Mouse (Mus musculus): ENCODE data around the gene Ifitm2. TPM values are rescaled to one million over a fixed set of nuclear protein-coding genes. Genes with fewer than 3 reads are reported as not detected.
A peak's percentile ranks its signal among the peaks of the same experiment; 100 is the strongest.

The Ifitm2 gene
- polyA plus RNA-seq, 1 experiment from 2014 or later, result 147 TPM

GRCm38 (mm10) chr7:140939669-140940171 lies 16.1 kb downstream of the Ifitm2 start:
- Histone ChIP-seq H3K4me3 (no peak overlapping the region), H3K36me3 (ENCODE audit: poor library complexity, severe bottlenecking) (no peaks in the 10 kb centered on the region), H3K9ac (no peak overlapping the region), H3K27me3 (peaks cover 10% of the 10 kb centered on the region; the same call in 1 of the 2 replicates), H3K4me2 (no peak overlapping the region), H3K4me1 (peaks cover 25% of the 10 kb centered on the region), H3K27ac (no peak overlapping the region), H3K9me3 (replicated peaks) (no peaks in the 10 kb centered on the region)
- ATAC-seq, result no peak
- 16% methylated on average over 7 of the region's 8 CpGs for WGBS

GRCm38 (mm10) chr7:140938896-140939295 lies 16.9 kb downstream of the Ifitm2 start:
- Histone ChIP-seq H3K4me3 (no peak overlapping the region), H3K4me1 (peaks cover 25% of the 10 kb centered on the region), H3K36me3 (ENCODE audit: poor library complexity, severe bottlenecking) (no peaks in the 10 kb centered on the region), H3K27ac (no peak overlapping the region), H3K4me2 (no peak overlapping the region), H3K27me3 (peaks cover 10% of the 10 kb centered on the region; the same call in 1 of the 2 replicates), H3K9me3 (replicated peaks) (no peaks in the 10 kb centered on the region), H3K9ac (no peak overlapping the region)
- 21% methylated on average over 2 of the region's 2 CpGs for WGBS
- ATAC-seq, result no peak

GRCm38 (mm10) chr7:140938436-140938835 lies 17.4 kb downstream of the Ifitm2 start:
- Histone ChIP-seq H3K9me3 (replicated peaks) (no peaks in the 10 kb centered on the region), H3K4me1 (peaks cover 25% of the 10 kb centered on the region), H3K27me3 (peaks cover 10% of the 10 kb centered on the region; the same call in 1 of the 2 replicates), H3K4me3 (no peak overlapping the region), H3K36me3 (ENCODE audit: poor library complexity, severe bottlenecking) (no peaks in the 10 kb centered on the region), H3K27ac (no peak overlapping the region), H3K4me2 (no peak overlapping the region), H3K9ac (no peak overlapping the region)
- no peak for ATAC-seq
- 46% methylated on average over 3 of the region's 3 CpGs for WGBS

DNA sequence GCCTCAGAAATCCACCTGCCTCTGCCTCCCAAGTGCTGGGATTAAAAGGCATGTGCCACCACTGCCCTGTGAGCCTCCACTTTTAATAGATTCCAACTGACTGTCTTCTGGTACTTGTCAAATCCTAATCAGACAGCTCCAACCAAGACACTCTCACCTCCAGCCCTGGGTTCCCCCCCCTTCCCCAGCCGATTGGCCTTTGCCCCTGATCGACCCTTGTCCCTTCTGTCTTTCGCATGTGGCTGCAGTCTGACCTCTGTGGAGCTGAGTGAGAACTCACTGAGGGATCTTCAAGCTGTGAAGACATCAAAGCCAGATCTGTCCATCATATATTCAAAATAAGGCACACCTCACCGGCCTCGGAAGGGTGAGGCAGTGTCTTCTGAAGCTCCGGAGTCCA lies 28.6 kb downstream of the Ifitm2 start:
- Histone ChIP-seq H3K27ac (no peak overlapping the region), H3K4me1 (peaks cover 15% of the 10 kb centered on the region), H3K36me3 (ENCODE audit: poor library complexity, severe bottlenecking) (no peaks in the 10 kb centered on the region), H3K4me2 (no peak overlapping the region), H3K9me3 (replicated peaks) (no peaks in the 10 kb centered on the region), H3K27me3 (peaks cover 33% of the 10 kb centered on the region), H3K4me3 (no peak overlapping the region), H3K9ac (no peak overlapping the region)
- WGBS, result 91% methylated on average over 6 of the region's 6 CpGs
- no peak for ATAC-seq

- H3K27ac ChIP-seq, result no peak overlapping the region
- H3K9ac ChIP-seq, result peak overlapping the region; percentile 57
- no peak for ATAC-seq
- H3K36me3 ChIP-seq (ENCODE audit: poor library complexity, severe bottlenecking), result no peaks in the 10 kb centered on the region
- 23% methylated on average over 30 of the region's 30 CpGs for WGBS
- H3K4me1 ChIP-seq, result peaks cover 18% of the 10 kb centered on the region
- H3K27me3 ChIP-seq, result peaks cover 70% of the 10 kb centered on the region
- H3K4me3 ChIP-seq, result peak overlapping the region; percentile 45
- H3K9me3 ChIP-seq (replicated peaks), result no peaks in the 10 kb centered on the region
- H3K4me2 ChIP-seq, result peak overlapping the region; percentile 90
Measured at GRCm38 (mm10) chr7:140923070-140923775, 32.6 kb downstream of the Ifitm2 start.

- peak overlapping the region; percentile 57 for H3K9ac ChIP-seq
- peaks cover 18% of the 10 kb centered on the region for H3K4me1 ChIP-seq
- under 1% methylated on average over 49 of the region's 49 CpGs for WGBS
Measured at GRCm38 (mm10) chr7:140922398-140923069, 33.3 kb downstream of the Ifitm2 start.

DNA sequence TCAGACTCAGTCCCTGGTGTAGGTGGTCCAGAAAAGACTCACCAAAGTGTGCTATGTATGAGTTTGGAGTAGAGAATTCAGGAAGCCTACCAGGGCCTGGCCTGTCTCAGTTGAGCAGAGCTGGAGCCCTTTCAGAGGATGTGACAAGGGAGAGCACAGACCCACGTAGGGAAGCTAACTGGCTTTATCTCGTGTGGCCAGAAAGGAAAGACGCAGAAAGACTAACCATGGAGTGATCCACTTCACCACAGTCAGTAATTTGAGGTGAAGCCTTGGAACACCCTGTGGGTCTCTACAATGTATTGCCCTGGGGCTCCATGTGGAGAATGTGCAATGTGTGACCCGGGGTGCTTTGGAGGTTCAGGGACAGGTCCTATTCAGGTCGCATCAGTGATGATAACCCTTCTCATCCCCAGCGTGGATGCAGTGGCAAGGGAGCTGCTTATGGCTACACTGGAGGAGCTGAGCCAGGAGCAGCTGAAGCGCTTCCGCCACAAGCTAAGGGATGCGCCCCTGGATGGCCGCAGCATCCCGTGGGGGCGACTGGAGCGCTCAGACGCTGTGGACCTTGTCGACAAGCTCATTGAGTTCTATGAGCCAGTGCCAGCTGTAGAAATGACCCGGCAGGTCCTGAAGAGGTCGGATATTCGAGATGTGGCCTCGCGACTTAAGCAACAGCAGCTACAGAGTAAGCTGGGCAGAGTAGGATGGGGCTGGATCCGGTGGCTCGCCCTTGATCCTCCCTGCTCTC lies 34.4 kb downstream of the Ifitm2 start:
- ATAC-seq, result no peak
- 0 out of 2 replicates have a peak overlapping the region, but pooled peaks have one; percentile 45 for H3K4me3 ChIP-seq
- peaks cover 74% of the 10 kb centered on the region for H3K27me3 ChIP-seq

More at GRCm38 (mm10) chr7:140922398-140923069, 33.3 kb downstream of the Ifitm2 start:
- Histone ChIP-seq H3K27me3 (peaks cover 74% of the 10 kb centered on the region), H3K36me3 (ENCODE audit: poor library complexity, severe bottlenecking) (no peaks in the 10 kb centered on the region), H3K27ac (no peak overlapping the region), H3K9me3 (replicated peaks) (no peaks in the 10 kb centered on the region), H3K4me2 (peak overlapping the region; percentile 90), H3K4me3 (peak overlapping the region; percentile 45)
- ATAC-seq, result peak; percentile 69; the same call in 1 of the 2 replicates

GRCm38 (mm10) chr7:140920418-140921029 lies 35.3 kb downstream of the Ifitm2 start, which contains the start of gene Nlrp6:
TSS of gene Nlrp6 (plus strand) at chr7:140920902.
- Histone ChIP-seq H3K4me1 (peaks cover 18% of the 10 kb centered on the region), H3K9me3 (replicated peaks) (no peaks in the 10 kb centered on the region), H3K4me3 (no peak within 1 kb of the TSS), H3K27me3 (peaks cover 74% of the 10 kb centered on the region), H3K9ac (no peak within 1 kb of the TSS), H3K27ac (no peak within 1 kb of the TSS), H3K36me3 (ENCODE audit: poor library complexity, severe bottlenecking) (no peaks in the 10 kb centered on the region), H3K4me2 (no peak within 1 kb of the TSS)
- no peak for ATAC-seq
- 73% methylated on average over 8 of the region's 8 CpGs for WGBS

More for the DNA sequence above, 34.4 kb downstream of the Ifitm2 start:
- Histone ChIP-seq H3K4me1 (peaks cover 18% of the 10 kb centered on the region), H3K36me3 (ENCODE audit: poor library complexity, severe bottlenecking) (no peaks in the 10 kb centered on the region), H3K9ac (no peak overlapping the region), H3K4me2 (no peak overlapping the region), H3K9me3 (replicated peaks) (no peaks in the 10 kb centered on the region), H3K27ac (no peak overlapping the region)
- 32% methylated on average over 22 of the region's 22 CpGs for WGBS

DNA sequence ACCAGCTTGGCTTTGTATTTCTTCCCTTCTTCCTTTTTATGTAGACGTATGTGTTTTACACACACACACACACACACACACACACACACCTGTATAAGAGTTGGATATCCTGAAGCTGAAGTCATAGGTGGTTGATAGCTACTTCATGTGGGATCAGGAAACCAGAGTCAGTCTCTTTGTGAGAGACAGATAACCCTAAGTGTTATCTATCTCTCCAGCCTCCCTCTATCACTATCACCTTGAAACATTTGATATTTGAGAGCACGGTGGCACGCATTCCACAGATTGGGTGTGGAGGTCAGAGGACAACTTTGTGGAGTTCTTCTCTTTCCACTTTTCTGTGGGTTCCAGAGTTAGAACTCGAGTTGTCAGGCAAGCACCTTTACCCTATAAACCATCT lies 35.9 kb downstream of the Ifitm2 start:
- Histone ChIP-seq H3K4me2 (no peak overlapping the region), H3K4me3 (no peak overlapping the region), H3K27ac (no peak overlapping the region), H3K9ac (no peak overlapping the region), H3K9me3 (replicated peaks) (no peaks in the 10 kb centered on the region), H3K36me3 (ENCODE audit: poor library complexity, severe bottlenecking) (no peaks in the 10 kb centered on the region), H3K27me3 (peaks cover 68% of the 10 kb centered on the region), H3K4me1 (peaks cover 18% of the 10 kb centered on the region)
- WGBS, result 83% methylated on average over 4 of the region's 4 CpGs
- ATAC-seq, result no peak

DNA sequence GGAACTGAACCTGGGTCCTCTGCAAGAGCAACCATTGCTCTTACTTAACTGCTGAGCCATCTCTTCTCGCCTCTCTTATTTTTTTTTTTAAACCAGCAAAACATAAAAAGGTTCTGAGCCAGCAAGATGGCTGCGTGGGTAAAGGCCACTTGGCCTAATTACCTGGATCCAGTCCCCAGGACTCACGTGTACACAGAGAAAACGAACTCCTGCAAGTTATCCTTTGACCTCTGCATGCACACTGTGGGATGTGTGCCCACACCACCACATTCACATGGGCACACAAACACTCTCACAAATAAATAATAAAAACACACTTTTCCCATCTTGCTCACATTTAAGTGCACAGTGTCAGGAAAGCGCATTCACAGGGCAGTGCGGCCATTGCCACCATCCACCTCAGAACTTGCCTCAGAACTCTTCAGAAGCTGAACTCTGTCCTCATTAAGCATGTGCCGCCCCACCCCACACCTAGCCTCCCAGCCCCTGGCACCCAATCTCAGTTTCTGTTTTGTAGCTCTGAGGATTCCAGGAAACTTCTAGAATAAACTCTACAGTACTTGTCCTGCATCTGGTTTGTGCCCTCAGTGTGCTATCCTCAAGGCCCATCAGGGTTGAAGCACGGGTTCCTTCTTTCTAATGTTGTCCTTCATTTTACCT lies 41.6 kb downstream of the Ifitm2 start:
- no peak for ATAC-seq
- Histone ChIP-seq H3K9me3 (replicated peaks) (no peaks in the 10 kb centered on the region), H3K27me3 (peaks cover 10% of the 10 kb centered on the region), H3K4me3 (no peak overlapping the region), H3K4me1 (no peaks in the 10 kb centered on the region), H3K9ac (no peak overlapping the region), H3K36me3 (ENCODE audit: poor library complexity, severe bottlenecking) (no peaks in the 10 kb centered on the region), H3K4me2 (no peak overlapping the region), H3K27ac (no peak overlapping the region)
- 85% methylated on average over 8 of the region's 8 CpGs for WGBS

DNA sequence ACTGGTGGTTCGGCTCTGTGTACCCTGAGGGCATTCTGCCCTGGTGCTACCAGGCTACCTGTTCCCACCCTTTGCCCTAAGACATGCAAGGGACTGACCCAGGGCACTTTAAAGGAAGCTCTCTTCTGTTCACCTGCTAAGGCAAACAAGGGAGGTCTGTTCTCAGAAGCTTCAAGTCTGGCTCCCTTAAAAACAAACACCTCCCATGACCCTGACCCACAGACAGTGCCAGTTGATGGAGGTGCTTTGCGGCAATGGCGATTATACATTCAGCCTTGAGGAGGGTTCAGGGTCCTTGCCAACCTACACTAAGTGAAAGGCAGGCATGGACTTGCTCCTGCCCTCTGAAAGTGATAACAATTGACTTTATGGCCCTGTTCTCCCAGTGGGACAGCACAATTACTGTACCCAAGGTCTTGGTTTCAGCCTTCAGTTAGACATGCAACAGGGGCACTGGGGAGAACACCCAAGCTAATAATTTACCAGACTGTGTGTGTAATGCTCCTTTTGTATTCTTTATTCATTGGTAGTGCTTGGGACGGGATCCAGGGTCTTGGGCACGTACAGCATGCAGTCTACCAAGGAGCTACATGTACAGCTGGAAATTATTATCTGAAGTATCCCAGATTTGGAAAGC lies 42.8 kb downstream of the Ifitm2 start:
- WGBS, result 77% methylated on average over 5 of the region's 5 CpGs
- Histone ChIP-seq H3K27ac (no peak overlapping the region), H3K27me3 (peaks cover under 1% of the 10 kb centered on the region), H3K4me1 (peaks cover 4% of the 10 kb centered on the region; the same call in 1 of the 2 replicates), H3K9ac (no peak overlapping the region), H3K36me3 (ENCODE audit: poor library complexity, severe bottlenecking) (no peaks in the 10 kb centered on the region), H3K4me2 (no peak overlapping the region), H3K4me3 (no peak overlapping the region), H3K9me3 (replicated peaks) (no peaks in the 10 kb centered on the region)
- ATAC-seq, result no peak
